Mouse (Mus musculus): Measurements from ENCODE around the gene Camk2g.
A peak's percentile ranks its signal among the peaks of the same experiment; 100 is the strongest.

Gene Camk2g

GRCm38 (mm10) chr14:20793758-20794531 is at the start of gene Camk2g:
Camk2g (minus strand) TSS chr14:20794088.
- peak; percentile 86 for DNase-seq (ENCODE audit: low spot score)

GRCm38 (mm10) chr14:20842629-20843028 is 48.7 kb upstream of the Camk2g start:
- peak; percentile 28 for DNase-seq (ENCODE audit: low spot score)

GRCm38 (mm10) chr14:20841526-20841925 is 47.6 kb upstream of the Camk2g start:
- no peak for DNase-seq (ENCODE audit: low spot score)

DNA sequence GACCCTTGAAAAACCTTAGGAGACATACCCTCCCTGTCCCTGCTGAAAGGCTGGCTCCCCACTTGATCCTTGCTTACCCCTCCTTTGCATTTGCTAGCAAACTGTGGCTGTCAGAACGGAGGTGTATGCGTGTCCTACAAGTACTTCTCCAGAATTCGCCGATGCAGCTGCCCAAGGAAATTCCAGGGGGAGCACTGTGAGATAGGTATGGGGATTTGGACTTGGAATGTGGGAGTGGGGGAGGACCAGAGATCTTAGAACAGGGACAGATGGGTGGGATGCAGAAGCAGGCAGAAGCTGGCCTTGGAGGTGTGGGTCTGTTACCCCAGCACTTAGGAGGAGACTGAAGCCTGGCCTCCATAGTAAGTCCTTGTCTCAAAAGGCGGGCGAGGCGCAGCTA is 43.8 kb upstream of the Camk2g start:
- DNase-seq (ENCODE audit: low spot score): no peak

DNA sequence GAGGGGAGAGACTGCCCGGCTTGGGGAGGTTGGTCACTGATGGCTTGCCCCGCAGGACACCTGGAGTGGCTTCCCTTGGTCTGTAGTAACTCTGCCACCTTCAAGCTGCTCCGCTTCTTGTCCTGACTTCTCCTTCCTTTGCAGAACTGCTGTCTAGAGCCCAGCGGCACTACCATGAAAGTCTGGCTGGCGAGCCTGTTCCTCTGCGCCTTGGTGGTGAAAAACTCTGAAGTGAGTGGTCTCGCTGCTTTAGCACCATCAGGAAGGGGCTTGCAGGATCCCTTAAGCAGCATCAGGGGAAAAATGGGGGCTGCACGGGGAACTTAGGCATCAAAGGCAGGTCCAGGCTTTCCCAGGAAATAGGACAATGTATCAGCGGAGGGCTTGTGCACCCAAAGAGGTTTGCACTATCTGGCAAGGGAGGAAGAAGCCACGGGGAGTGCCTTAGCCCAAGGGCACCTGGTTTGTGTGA is 43.1 kb upstream of the Camk2g start:
- no peak for DNase-seq (ENCODE audit: low spot score)

GRCm38 (mm10) chr14:20836171-20836904 is 42.5 kb upstream of the Camk2g start, which contains the start of gene Plau:
Plau (plus strand) TSS chr14:20836660.
- peak; percentile 57 for DNase-seq (ENCODE audit: low spot score)

- peak; percentile 29 for DNase-seq (ENCODE audit: low spot score)
These were observed 40.2 kb upstream of the Camk2g start for GRCm38 (mm10) chr14:20834136-20834535.

GRCm38 (mm10) chr14:20833525-20833924 is 39.6 kb upstream of the Camk2g start:
- no peak for DNase-seq (ENCODE audit: low spot score)

- no peak for DNase-seq (ENCODE audit: low spot score)
These were observed 38.0 kb upstream of the Camk2g start for GRCm38 (mm10) chr14:20831915-20832314.

- DNase-seq (ENCODE audit: low spot score): no peak
These were observed 37.4 kb upstream of the Camk2g start for GRCm38 (mm10) chr14:20831141-20831910.

DNA sequence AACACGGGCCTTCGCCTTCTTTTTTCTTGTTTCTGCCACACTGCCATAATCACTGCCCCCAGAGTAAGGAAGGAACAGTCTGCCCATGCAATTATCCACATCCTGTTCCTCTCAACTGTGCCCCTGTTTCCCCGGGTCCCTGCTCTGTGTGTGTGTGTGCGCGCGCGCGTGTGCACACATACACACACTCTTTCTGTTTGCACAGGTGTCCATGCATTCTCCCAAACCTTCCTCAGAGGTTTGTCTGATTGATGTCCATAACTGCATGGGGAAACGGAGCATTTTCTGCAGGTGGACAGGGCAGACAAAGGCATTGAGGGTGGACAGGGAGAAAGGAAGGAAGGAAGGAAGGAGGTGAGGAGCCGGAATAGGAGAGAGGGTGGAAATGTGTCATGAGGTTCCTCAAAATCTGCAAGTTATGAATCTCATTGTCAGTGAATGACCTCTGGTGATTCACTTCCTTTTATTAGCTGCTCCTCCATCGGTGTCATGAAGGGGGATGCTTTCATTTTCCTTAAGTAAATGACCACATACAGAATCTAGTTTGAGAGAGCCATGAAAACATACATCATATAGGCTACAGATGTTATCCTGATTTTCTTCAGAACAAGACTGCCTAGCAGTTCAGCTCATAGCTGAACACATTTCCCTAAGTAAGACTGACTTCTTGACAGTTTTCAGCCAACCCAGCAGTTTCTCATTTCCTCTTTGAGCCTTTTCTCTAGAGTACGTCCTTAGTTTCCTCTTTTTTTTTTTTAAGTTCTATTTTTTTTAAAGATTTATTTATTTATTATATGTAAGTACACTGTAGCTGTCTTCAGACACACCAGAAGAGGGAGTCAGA is 35.9 kb upstream of the Camk2g start:
- no peak for DNase-seq (ENCODE audit: low spot score)

- DNase-seq (ENCODE audit: low spot score): no peak
These were observed 34.6 kb upstream of the Camk2g start for GRCm38 (mm10) chr14:20828524-20828923.

GRCm38 (mm10) chr14:20827491-20827890 is 33.6 kb upstream of the Camk2g start:
- DNase-seq (ENCODE audit: low spot score): no peak

- no peak for DNase-seq (ENCODE audit: low spot score)
These were observed 33.2 kb upstream of the Camk2g start for GRCm38 (mm10) chr14:20827061-20827460.

- no peak for DNase-seq (ENCODE audit: low spot score)
These were observed 31.6 kb upstream of the Camk2g start for GRCm38 (mm10) chr14:20825516-20825915.

GRCm38 (mm10) chr14:20824517-20824916 is 30.6 kb upstream of the Camk2g start:
- DNase-seq (ENCODE audit: low spot score): no peak

GRCm38 (mm10) chr14:20815448-20815847 is 21.6 kb upstream of the Camk2g start:
- DNase-seq (ENCODE audit: low spot score): no peak

DNA sequence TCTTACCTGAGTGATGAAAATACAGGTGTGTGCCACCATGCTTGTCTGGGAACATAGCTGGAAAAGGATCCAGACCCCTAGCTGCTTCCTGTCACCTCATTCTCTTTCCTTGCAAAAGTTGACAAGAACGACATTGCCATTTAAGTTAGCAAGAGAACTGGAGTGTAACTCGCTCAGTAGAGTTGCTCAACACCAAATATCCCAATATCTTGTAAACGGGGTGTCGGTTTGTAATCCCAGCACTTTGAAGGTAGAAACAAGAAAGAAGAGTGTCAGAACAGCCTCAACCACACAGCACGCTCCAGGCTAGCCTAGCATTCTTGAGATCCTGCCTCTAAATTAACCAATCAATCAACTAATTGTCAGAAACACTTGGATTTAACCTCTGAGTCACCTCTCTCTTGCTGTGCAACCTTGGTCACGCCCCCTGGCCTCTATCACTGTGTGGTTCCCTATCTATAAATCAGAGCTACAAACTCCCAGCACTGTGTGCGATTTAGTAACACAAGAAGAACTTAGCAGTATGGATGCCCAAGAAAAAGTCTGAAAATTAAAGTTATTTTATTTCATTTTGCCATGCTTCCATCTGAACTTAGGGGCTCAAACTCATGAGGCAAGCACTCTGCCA is 18.0 kb upstream of the Camk2g start:
- no peak for DNase-seq (ENCODE audit: low spot score)

- DNase-seq (ENCODE audit: low spot score): no peak
These were observed 17.3 kb upstream of the Camk2g start for GRCm38 (mm10) chr14:20811236-20811635.

DNA sequence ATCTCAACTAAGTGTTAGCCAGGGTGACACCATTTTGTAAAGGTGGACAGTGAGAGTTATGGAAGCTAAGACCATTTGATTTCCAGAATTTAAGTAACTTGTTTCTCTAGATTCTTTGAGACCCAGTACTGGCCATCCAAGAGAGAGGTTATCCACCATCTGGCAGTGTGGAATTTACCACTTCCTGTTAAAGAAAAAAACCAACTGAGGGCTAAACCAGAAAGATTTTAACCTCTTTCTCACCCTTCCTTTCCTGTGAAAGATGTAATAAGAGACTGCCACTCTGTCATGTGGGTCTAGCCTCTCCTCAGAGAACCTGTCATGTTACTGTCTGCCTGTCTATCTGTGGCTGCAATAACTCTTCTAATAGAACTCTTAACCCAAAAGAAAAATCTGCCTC is 15.9 kb upstream of the Camk2g start:
- no peak for DNase-seq (ENCODE audit: low spot score)

DNA sequence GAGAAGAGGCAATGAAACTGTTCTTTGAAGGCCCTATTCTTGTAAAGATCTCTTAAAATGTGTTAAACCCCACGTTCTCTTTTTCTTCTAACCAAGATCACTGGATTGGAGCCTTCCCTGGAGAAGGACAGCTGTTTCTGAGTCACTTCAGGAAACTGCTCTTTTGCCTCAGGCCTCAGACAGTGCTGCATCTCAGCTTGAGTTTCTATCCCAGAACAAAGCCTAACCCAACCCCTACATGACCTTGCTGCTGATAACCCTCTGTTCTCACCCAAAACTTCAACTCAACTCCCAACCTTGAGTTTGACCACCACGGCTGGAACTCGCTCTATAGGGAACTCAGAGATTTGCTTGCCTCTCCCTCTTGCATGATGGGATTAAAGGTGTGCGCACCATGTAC is 15.5 kb upstream of the Camk2g start:
- DNase-seq (ENCODE audit: low spot score): no peak

All from lung, postnatal 25 days (tissue).